ENCODE assay signal across 8 mouse cellular contexts in the genomic region with DNA sequence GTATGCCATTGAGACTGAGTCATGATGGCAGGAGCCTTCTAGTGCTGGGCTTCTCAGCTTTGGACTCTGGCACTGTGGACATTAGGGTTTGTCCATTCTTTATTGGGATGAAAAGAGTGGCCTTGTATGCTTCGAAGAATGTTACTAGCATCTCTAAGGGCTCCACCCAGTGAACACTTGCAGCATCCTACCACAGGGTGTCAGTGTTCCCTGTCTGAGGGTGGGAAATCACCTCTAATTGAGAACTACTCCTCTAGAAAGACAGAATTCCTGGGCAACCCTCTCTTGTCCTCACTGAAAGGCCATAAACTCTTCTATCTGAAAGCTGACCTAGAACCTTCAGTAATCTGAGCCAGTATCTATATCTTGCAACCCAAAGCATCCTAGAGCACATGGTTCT. TPM values are rescaled to one million over a fixed set of nuclear protein-coding genes. Genes with fewer than 3 reads are reported as not detected.
A peak's percentile ranks its signal among the peaks of the same experiment; 100 is the strongest.
DNase-seq lines count a peak whose midpoint lies in the region; ATAC-seq and TF ChIP-seq lines count a peak whose summit lies in the region.

No protein-coding gene starts in this region.

- 52% methylated on average over 1 of the region's 1 CpGs for WGBS in heart, postnatal 0 days
- 47% methylated on average over 1 of the region's 1 CpGs for WGBS in heart, embryonic 10.5 days
- WGBS in bone marrow, adult 2 months, result 31% methylated on average over 1 of the region's 1 CpGs

- peaks cover 20% of the 10 kb centered on the region for H3K27me3 ChIP-seq in heart, postnatal 0 days (ENCODE audit: control insufficient read depth, insufficient read depth, low read length)
- peaks cover 48% of the 10 kb centered on the region for H3K27me3 ChIP-seq in heart, embryonic 10.5 days (ENCODE audit: insufficient read depth, poor library complexity, severe bottlenecking)

- TF ChIP-seq POLR2A in bone marrow, adult 2 months (IDR thresholded peaks at IDR 0.05; ENCODE audit: borderline replicate concordance, control insufficient read depth, low read depth, low read length), result no peak

- TF ChIP-seq EP300 in heart, postnatal 0 days (IDR thresholded peaks at IDR 0.05; ENCODE audit: low read depth), result no peak

- H3K4me1 ChIP-seq in heart, postnatal 0 days (ENCODE audit: control insufficient read depth, insufficient read depth), result no peaks in the 10 kb centered on the region
- 0 out of 2 replicates have a peak, but pooled peaks cover 8% of the 10 kb centered on the region for H3K4me1 ChIP-seq in heart, embryonic 10.5 days
- H3K4me1 ChIP-seq in bone marrow, adult 2 months (ENCODE audit: control insufficient read depth, insufficient read depth, low read length), result peaks cover 5% of the 10 kb centered on the region

- ATAC-seq in heart, postnatal 0 days (ENCODE audit: insufficient read depth, low read depth), result no peak

- no peaks in the 10 kb centered on the region for H3K36me3 ChIP-seq in heart, postnatal 0 days (replicated peaks; ENCODE audit: control insufficient read depth, insufficient read depth, low read length)
- no peaks in the 10 kb centered on the region for H3K36me3 ChIP-seq in heart, embryonic 10.5 days

- no peaks in the 10 kb centered on the region for H3K9me3 ChIP-seq in heart, postnatal 0 days (replicated peaks; ENCODE audit: control insufficient read depth, low read length)
- H3K9me3 ChIP-seq in heart, embryonic 10.5 days, result no peaks in the 10 kb centered on the region

- no peak for DNase-seq in heart, postnatal 0 days (ENCODE audit: low spot score)
- DNase-seq in heart, embryonic 10.5 days (ENCODE audit: low spot score), result no peak
- DNase-seq in right cerebral cortex, adult 18-20 months, result peak; percentile 25
- no peak for DNase-seq in right cerebral cortex, postnatal 36 days (ENCODE audit: low spot score in 2 of 2)
- DNase-seq in layer of hippocampus, adult 2 months (ENCODE audit: low spot score in 2 of 2), result peak; percentile 37 to 68
- peak; percentile 20 for DNase-seq in right cerebral cortex, postnatal 25 days
- no peak for DNase-seq in ovary, adult 18-20 months (ENCODE audit: low spot score)

- H3K9ac ChIP-seq in heart, postnatal 0 days (replicated peaks; ENCODE audit: low read depth, low read length), result no peak overlapping the region

- H3K4me3 ChIP-seq in heart, postnatal 0 days (ENCODE audit: low read depth, low read length), result no peak overlapping the region
- H3K4me3 ChIP-seq in heart, embryonic 10.5 days, result no peak overlapping the region
- H3K4me3 ChIP-seq in bone marrow, adult 2 months (replicated peaks; ENCODE audit: control insufficient read depth, low read depth, low read length), result no peak overlapping the region
- H3K4me3 ChIP-seq in layer of hippocampus, adult 2 months, result no peak overlapping the region

- TF ChIP-seq CTCF in heart, postnatal 0 days (IDR thresholded peaks at IDR 0.05; ENCODE audit: low read depth), result peak; percentile 62
- TF ChIP-seq CTCF in bone marrow, adult 2 months (IDR thresholded peaks at IDR 0.05; ENCODE audit: control insufficient read depth, insufficient read depth, low read length), result peak; percentile 65
- TF ChIP-seq CTCF in layer of hippocampus, adult 2 months (conservative IDR thresholded peaks at IDR 0.05), result peak; percentile 97

- H3K4me2 ChIP-seq in heart, postnatal 0 days (ENCODE audit: low read depth, low read length), result no peak overlapping the region

- no peak overlapping the region for H3K27ac ChIP-seq in heart, postnatal 0 days (ENCODE audit: low read depth)
- no peak overlapping the region for H3K27ac ChIP-seq in heart, embryonic 10.5 days
- no peak overlapping the region for H3K27ac ChIP-seq in bone marrow, adult 2 months (ENCODE audit: control insufficient read depth, insufficient read depth, low read depth, low read length, poor library complexity)
- H3K27ac ChIP-seq in layer of hippocampus, adult 2 months, result no peak overlapping the region

RNA-seq across cellular contexts. Expression of a gene that starts 41.6 kb away (rescaled TPM):
- total RNA-seq in heart, postnatal 0 days (2014; rRNA removed; ENCODE audit: low replicate concordance), result 29.5 and 31.4 TPM in 2 replicates
- 4.4 and 5.2 TPM in 2 replicates for polyA plus RNA-seq in heart, postnatal 0 days (2015; fragmentation: Nextera tagmentation; extraction: Ambion mirVana)
- 9.0 and 10.8 TPM in 2 replicates for polyA plus RNA-seq in heart, embryonic 10.5 days (2016; fragmentation: Nextera tagmentation; extraction: Ambion mirVana)
- 8.8 and 13.6 TPM in 2 replicates for polyA plus RNA-seq in bone marrow, adult 2 months (2011; ENCODE audit: insufficient read depth, insufficient read length, low replicate concordance, missing spikeins)
- total RNA-seq in layer of hippocampus, adult 2 months (2021), result 10 to 100 TPM; 48.7 to 49.7 TPM

Comparison
In these comparisons a context has a peak if more than half of its experiments do, and no peak if none do; other contexts are left out.
1. DNase-seq: peak in right cerebral cortex, adult 18-20 months (single experiment), layer of hippocampus, adult 2 months (2 of 2) and right cerebral cortex, postnatal 25 days (single experiment); none in heart, postnatal 0 days (single experiment), heart, embryonic 10.5 days (single experiment), right cerebral cortex, postnatal 36 days (0 of 2) and ovary, adult 18-20 months (single experiment).
2. Peak in every context shown above with its lines, with median percentiles within 50 percentile points of each other: CTCF ChIP-seq.